Mouse (Mus musculus) embryonic facial prominence, embryonic 11.5 days (tissue): ENCODE measurements around the gene Mad2l1bp. TPM values are rescaled to one million over a fixed set of nuclear protein-coding genes. Genes with fewer than 3 reads are reported as not detected.

Experiments
- ATAC-seq: fragments of 200-750 bp; cut with Nextera tagmentation; replicated peaks from 2 replicates; pipeline ENCODE4 v1.8.0; 2017; ENCODE audit warnings: low read depth; ENCODE audit not compliant: insufficient number of reproducible peaks, low FRiP score, low TSS enrichment
- DNase-seq: peaks from one replicate; pipeline ENCODE4 v3.0.0-alpha.2; 2015; ENCODE audit warnings: low spot score
- H3K27ac ChIP-seq: fragments of 300-500 bp; sonication (generic); replicated peaks from 2 replicates; pipeline ENCODE4 v1.5.1; 2014; ENCODE audit warnings: mild to moderate bottlenecking, low read depth, low read length, control low read depth
- H3K27me3 ChIP-seq: fragments of 300-500 bp; sonication (generic); 2 replicates; pipeline ENCODE4 v1.6.1; 2014; ENCODE audit warnings: mild to moderate bottlenecking, low read length, moderate library complexity, mixed read lengths; ENCODE audit not compliant: control insufficient read depth, insufficient read depth
- H3K36me3 ChIP-seq: fragments of 300-500 bp; sonication (generic); replicated peaks from 2 replicates; pipeline ENCODE4 v1.6.1; 2014; ENCODE audit warnings: low read depth, mild to moderate bottlenecking, low read length, moderate library complexity, mixed read lengths; ENCODE audit not compliant: control insufficient read depth, insufficient read depth
- H3K4me1 ChIP-seq: fragments of 300-500 bp; sonication (generic); 2 replicates; pipeline ENCODE4 v1.6.1; 2014; ENCODE audit warnings: low read length, mixed read lengths; ENCODE audit not compliant: control insufficient read depth, insufficient read depth
- H3K4me2 ChIP-seq: fragments of 300-500 bp; sonication (generic); 2 replicates; pipeline ENCODE4 v1.6.1; 2014; ENCODE audit warnings: low read depth, mild to moderate bottlenecking, control low read depth, low read length, moderate library complexity
- H3K4me3 ChIP-seq: fragments of 300-500 bp; sonication (generic); 2 replicates; pipeline ENCODE4 v1.5.1; 2014; ENCODE audit warnings: low read depth, low read length, control low read depth
- H3K9ac ChIP-seq: fragments of 300-500 bp; sonication (generic); replicated peaks from 2 replicates; pipeline ENCODE4 v1.6.1; 2014; ENCODE audit warnings: mild to moderate bottlenecking, control low read depth, low read length
- H3K9me3 ChIP-seq: fragments of 300-500 bp; sonication (generic); replicated peaks from 2 replicates; pipeline ENCODE4 v1.6.1; 2016; ENCODE audit warnings: mild to moderate bottlenecking, low read length, inconsistent platforms, mixed read lengths; ENCODE audit not compliant: control insufficient read depth
- WGBS: fragments of 180-500 bp; shearing (Covaris S2); extraction: QIAGEN DNeasy Blood & Tissue Kit; methylation state at CpG from one replicate; pipeline ENCODE4 v1.1.7; 2014; 5-methylcytosine and 5-hydroxymethylcytosine counted together
- polyA plus RNA-seq: library from polyadenylated mRNA; unstranded; fragments of >200 nt; fragmentation: Nextera tagmentation; extraction: Ambion mirVana; gene quantifications from 2 replicates; pipeline ENCODE4 v1.2.1, GENCODE M21; 2014

Gene Mad2l1bp
- polyA plus RNA-seq, 1 experiment from 2014 or later: 37.1 TPM

DNA sequence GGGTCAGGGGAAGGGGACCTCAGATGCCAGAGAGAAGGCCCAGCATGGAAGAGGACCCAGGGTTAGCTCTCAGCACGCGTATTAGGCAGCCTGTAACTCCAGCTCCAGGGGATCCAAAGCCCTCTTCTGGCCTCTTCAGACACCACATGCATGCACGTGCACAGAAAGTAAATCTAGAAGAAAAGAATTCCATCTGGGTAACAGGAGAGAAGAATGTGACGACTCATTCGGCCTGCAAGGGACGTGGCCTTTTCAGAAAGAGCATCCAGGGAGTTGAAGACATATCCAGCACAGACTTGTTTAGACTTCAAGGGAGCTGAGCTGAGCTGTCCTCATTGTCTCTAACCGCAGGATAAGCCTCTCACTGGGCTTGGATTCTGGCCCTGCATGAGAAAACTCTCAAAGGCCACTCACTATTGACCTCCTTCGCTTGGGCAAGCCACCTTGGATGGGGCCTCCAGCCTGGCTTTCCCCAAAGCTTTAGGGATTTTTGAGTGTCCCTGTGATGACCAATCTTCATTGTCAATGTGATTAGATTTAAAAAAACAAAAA, 50.7 kb downstream of the Mad2l1bp start:
- DNase-seq: no peak
- no peaks in the 10 kb centered on the region for H3K36me3 ChIP-seq
- WGBS: 57% methylated on average over 8 of the region's 8 CpGs

DNA sequence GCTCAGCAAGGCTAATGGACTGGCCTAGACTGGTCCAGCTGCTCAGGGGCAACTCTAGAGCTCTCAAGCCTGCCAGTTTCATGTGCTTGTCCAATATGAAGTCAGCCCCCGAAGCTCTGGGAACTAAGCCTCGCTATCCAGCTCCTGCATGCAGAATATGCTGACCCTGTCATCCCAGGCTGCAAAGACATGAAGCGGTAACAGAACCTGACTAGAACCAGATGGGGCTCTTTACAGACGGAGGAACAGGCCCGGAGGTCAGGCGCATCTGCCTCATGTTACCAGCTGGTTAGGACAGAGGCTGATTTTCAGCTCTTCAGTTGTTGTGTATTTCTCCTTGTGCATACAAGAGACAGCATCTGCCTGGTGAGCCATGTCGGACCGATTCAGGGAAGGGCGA, 51.4 kb downstream of the Mad2l1bp start:
- no peak overlapping the region for H3K27ac ChIP-seq
- ATAC-seq: no peak
- H3K27me3 ChIP-seq: no peaks in the 10 kb centered on the region
- H3K9me3 ChIP-seq: no peaks in the 10 kb centered on the region
- H3K36me3 ChIP-seq: no peaks in the 10 kb centered on the region
- 51% methylated on average over 9 of the region's 9 CpGs for WGBS
- H3K4me2 ChIP-seq: no peak overlapping the region
- H3K4me1 ChIP-seq: peaks cover 2% of the 10 kb centered on the region; the same call in 1 of the 2 replicates
- no peak overlapping the region for H3K4me3 ChIP-seq
- no peak overlapping the region for H3K9ac ChIP-seq
- DNase-seq: peak; percentile 62

More for the DNA sequence above, 50.7 kb downstream of the Mad2l1bp start:
- no peak overlapping the region for H3K4me3 ChIP-seq
- no peak overlapping the region for H3K9ac ChIP-seq
- H3K9me3 ChIP-seq: no peaks in the 10 kb centered on the region
- peaks cover 2% of the 10 kb centered on the region; the same call in 1 of the 2 replicates for H3K4me1 ChIP-seq
- ATAC-seq: no peak
- no peak overlapping the region for H3K4me2 ChIP-seq
- H3K27ac ChIP-seq: no peak overlapping the region
- H3K27me3 ChIP-seq: no peaks in the 10 kb centered on the region

DNA sequence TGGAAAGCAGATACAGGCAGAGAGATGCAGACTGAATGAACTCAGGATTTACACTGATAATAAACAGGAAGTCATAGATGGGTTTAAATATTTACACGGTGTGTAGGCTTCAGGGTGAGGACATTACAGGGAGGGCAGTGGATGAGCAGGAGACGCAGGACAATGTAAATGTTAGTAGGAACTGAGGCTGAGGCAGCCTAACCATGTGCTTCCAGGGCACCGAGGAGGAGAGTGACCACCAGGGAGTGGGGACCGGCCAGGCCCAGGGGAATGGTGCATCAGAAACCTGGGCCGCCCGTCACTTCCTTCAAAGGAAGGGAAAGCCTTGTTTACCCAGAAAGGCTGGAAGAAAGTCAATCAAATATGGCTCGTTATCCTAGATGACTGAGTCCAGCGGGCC, 54.8 kb downstream of the Mad2l1bp start:
- 63% methylated on average over 8 of the region's 8 CpGs for WGBS
- Histone ChIP-seq H3K4me1 (no peaks in the 10 kb centered on the region), H3K27ac (no peak overlapping the region), H3K4me2 (no peak overlapping the region), H3K4me3 (no peak overlapping the region), H3K9ac (no peak overlapping the region), H3K27me3 (no peaks in the 10 kb centered on the region), H3K36me3 (no peaks in the 10 kb centered on the region), H3K9me3 (no peaks in the 10 kb centered on the region)
- DNase-seq: no peak
- ATAC-seq: no peak

Other genes with a start within 250 kb of the Mad2l1bp start
- gene Vegfa, start 121.2 kb downstream of the Mad2l1bp start, polyA plus RNA-seq: 2.9 and 3.2 TPM in 2 replicates
- gene Mrps18a, start 42.6 kb downstream of the Mad2l1bp start, polyA plus RNA-seq: 133 and 134 TPM in 2 replicates
- gene Rsph9, start 9.3 kb downstream of the Mad2l1bp start, polyA plus RNA-seq: 12.5 and 13.0 TPM in 2 replicates
- 18.1 and 19.3 TPM in 2 replicates for gene Gtpbp2, start 7.5 kb upstream of the Mad2l1bp start, polyA plus RNA-seq
- gene Polh, start 49.1 kb upstream of the Mad2l1bp start, polyA plus RNA-seq: 11.3 and 12.0 TPM in 2 replicates
- 72.0 and 78.5 TPM in 2 replicates for gene Xpo5, start 49.2 kb upstream of the Mad2l1bp start, polyA plus RNA-seq
- 121 and 127 TPM in 2 replicates for gene Polr1c, start 94.5 kb upstream of the Mad2l1bp start, polyA plus RNA-seq
- gene Yipf3, start 94.5 kb upstream of the Mad2l1bp start, polyA plus RNA-seq: 55.3 and 63.2 TPM in 2 replicates
- gene Lrrc73, start 100.0 kb upstream of the Mad2l1bp start, polyA plus RNA-seq: 0.89 and 1.2 TPM in 2 replicates
- gene Tjap1, start 129.5 kb upstream of the Mad2l1bp start, polyA plus RNA-seq: 38.5 and 43.7 TPM in 2 replicates
- gene Dlk2, start 143.9 kb upstream of the Mad2l1bp start, polyA plus RNA-seq: 1.2 and 2.0 TPM in 2 replicates
- 3.2 and 3.6 TPM in 2 replicates for gene Abcc10, start 174.8 kb upstream of the Mad2l1bp start, polyA plus RNA-seq
- 12.1 and 15.3 TPM in 2 replicates for gene Zfp318, start 230.2 kb upstream of the Mad2l1bp start, polyA plus RNA-seq